Mouse (Mus musculus): ENCODE measurements around the gene Mzt1.

The Mzt1 gene

DNA sequence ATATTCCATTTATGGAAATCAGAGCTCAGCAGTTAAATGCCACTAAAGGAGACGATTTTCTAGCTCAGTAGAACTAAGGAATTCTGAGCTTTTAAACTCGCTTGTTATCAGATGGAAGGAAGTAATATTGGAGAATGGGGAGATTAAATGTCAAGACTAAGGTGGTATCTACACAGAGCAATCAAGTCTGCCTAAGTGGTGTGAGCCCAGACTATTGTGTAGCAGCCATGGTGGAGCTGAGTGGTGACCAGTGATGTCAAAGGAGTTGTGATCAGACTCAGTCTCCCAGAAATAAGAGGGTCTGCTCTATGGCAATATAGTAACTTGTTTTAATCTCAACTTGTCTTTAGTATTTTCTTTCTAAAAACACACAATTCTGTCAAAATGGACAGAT, 35.0 kb downstream of the Mzt1 start:
- DNase-seq (ENCODE audit: low spot score in 2 of 2): no peak

DNA sequence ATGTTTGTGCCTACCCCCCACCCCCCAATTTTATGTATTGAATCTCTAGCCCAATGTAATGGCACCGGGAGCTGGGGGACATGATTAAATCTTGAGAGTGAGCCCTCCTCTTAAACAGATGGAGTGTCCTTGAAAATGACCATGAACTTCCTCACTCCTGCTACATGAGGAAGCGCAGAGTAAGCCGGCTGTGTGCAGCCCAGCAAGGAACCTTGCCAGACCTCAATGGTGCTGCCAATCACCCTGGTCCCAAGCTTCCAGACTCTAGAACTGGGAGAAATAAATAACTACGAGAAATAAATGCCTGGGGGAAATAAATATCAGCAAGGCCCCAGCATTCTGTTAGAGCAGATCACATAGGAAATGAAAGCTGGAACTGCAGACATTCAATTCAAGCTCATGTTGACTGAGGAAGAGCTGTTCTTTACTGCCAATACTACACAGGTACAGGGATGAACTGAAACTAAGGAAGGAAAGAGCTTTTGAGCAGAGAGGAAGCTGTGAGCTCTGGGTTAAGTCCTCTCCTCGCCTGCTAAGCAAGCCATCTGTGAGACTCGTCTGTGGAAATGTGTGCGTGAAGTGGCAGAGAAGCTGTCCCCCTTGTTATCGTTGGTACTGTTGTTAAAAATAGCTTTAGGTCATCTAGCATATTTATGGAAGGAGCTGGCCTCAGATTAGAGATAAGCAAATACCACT, 35.6 kb downstream of the Mzt1 start:
- DNase-seq (ENCODE audit: low spot score in 2 of 2): no peak

DNA sequence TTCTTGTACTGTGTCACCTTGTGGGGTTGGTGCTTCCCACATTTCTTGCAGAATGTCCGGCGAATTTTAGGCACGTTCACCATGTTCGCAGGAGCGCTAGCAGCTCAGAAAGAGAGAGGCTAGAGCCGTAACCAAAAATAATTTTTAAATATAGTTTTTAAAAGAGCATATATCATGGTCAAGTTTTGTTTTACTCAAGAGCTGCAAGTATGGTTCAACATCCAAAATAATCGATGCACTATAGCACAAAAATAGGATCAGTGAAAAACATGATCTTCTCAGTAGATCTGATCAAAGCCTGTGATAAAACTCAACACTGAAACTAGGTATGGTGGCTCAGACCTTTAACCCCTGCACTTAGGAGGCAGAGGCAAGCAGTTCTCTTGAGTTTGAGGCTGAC, 51.7 kb downstream of the Mzt1 start, which contains the start of gene Rpl36a-ps1:
Gene Rpl36a-ps1 (minus strand): TSS at position 101 of the 400 bp plus-strand sequence.
- DNase-seq (ENCODE audit: low spot score in 2 of 2): no peak

DNA sequence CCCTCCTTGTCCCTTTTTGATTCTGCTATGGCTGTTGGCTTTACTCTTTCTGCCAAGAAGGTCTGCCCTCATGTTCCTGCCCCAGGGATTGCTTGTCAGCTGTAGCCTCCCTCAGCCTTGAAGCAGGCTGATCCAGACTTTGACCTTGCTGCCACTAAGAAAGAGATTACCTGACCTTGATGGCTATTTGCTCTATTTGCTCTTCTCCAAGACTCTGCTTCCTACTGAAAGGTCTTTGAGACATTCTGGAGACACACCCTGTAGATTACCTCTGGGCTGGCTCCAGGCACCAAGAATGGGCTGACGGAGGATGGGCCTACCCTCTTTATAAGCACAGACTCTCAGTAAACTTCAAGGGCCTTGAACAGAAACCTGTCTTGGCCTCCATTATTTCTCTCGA, 53.5 kb downstream of the Mzt1 start:
- no peak for DNase-seq (ENCODE audit: low spot score in 2 of 2)

DNA sequence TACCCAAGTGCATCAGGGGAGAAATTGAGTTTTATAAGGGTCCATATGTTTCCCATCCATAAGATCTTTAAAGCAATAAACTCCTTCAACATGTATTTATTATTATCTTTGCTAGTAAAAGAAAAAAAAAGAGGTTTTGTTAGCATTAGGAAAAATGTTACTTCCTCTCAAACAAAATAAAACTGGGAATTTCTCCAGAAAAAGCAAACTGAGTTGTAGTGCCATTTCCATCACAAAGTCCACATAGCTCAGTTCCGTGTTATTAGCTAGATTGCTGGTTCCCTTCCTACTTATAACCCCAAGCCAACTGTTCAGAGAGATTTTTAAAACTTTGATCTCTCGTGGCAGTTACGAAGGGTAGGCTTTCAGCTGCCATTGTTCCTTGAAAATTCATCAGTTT, 55.3 kb downstream of the Mzt1 start:
- no peak for DNase-seq (ENCODE audit: low spot score in 2 of 2)

DNA sequence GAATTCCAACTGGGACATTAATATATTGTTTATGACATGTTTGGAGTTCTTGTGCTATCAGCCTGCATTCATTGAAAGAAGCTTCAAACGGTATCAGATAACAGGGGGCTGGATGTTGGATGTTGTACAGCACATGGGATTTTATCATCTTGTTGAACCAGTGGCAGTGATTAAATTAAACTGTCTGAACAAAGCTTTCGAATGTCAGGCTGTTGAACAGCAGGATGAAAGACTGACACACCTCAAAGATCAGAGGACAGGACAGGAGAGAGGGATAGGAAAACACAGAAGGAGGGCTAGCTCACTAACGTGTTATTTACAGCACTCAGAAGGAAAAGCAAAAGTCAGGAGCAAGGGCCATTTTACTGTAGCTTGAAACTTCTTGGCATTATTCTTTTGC, 56.1 kb downstream of the Mzt1 start:
- DNase-seq (ENCODE audit: low spot score in 2 of 2): no peak

Data from cerebellum, postnatal 4 days (tissue).